Mouse (Mus musculus): ENCODE data around the gene Clasp2. TPM values are rescaled to one million over a fixed set of nuclear protein-coding genes. Genes with fewer than 3 reads are reported as not detected.
A peak's percentile ranks its signal among the peaks of the same experiment; 100 is the strongest.

Gene Clasp2
- polyA plus RNA-seq, 1 experiment from 2014 or later: 145 TPM

DNA sequence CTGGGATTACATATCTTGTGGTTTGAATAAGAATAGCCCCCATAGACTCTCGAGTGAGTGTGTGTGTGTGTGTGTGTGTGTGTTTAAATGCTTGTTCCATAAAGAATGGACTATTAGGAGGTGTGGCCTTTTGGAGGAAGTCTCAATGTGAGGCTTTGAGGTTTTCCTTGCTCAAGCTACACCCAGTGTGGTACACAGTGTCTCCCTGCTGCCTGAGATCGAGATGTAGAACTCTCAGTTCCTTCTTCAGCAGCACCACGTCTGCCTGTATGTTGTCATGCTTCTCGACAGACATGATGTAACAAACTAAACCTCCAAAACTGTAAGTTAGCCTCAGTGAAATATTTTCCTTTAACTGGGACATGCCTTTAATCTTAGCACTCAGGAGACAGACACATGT, 187.3 kb downstream of the Clasp2 start:
- H3K4me2 ChIP-seq (ENCODE audit: low read length): no peak overlapping the region
- H3K4me1 ChIP-seq (ENCODE audit: control insufficient read depth, insufficient read depth, low read length): peaks cover 20% of the 10 kb centered on the region
- WGBS: 91% methylated on average over 4 of the region's 4 CpGs
- ATAC-seq: no peak
- H3K4me3 ChIP-seq (ENCODE audit: low read depth, low read length): no peak overlapping the region
- no peak overlapping the region for H3K9ac ChIP-seq (ENCODE audit: low read depth, low read length)
- H3K9me3 ChIP-seq (replicated peaks; ENCODE audit: control insufficient read depth, low read length, poor library complexity, severe bottlenecking): no peaks in the 10 kb centered on the region
- H3K27ac ChIP-seq (ENCODE audit: low read length): no peak overlapping the region
- no peaks in the 10 kb centered on the region for H3K36me3 ChIP-seq (ENCODE audit: control insufficient read depth, insufficient read depth, low read length)
- no peaks in the 10 kb centered on the region for H3K27me3 ChIP-seq (ENCODE audit: control insufficient read depth, insufficient read depth, low read depth, low read length)

DNA sequence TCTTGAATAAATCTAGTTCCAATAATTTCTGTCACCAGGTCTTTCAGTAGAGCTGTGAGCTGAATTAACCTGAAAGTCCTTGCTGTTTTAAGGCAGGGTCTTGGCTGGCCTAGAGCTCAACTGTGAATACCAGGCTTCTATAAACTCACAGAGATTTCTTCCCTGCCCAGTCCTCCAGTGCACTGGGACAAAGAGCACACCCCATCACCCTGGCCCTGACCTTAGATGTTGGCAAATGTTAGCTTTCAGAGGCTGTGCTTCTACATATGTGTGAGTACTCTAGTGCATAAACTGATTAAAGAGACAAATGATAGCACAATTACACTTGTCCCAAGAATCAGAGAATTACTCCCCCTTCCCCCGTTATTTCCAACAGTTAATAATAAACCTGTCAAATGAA, 188.4 kb downstream of the Clasp2 start:
- peaks cover 24% of the 10 kb centered on the region for H3K4me1 ChIP-seq (ENCODE audit: control insufficient read depth, insufficient read depth, low read length)
- no peak for ATAC-seq
- WGBS: 77% methylated on average over 1 of the region's 1 CpGs
- H3K4me2 ChIP-seq (ENCODE audit: low read length): no peak overlapping the region; the same call in 1 of the 2 replicates
- no peaks in the 10 kb centered on the region for H3K36me3 ChIP-seq (ENCODE audit: control insufficient read depth, insufficient read depth, low read length)
- H3K9me3 ChIP-seq (replicated peaks; ENCODE audit: control insufficient read depth, low read length, poor library complexity, severe bottlenecking): no peaks in the 10 kb centered on the region
- no peak overlapping the region for H3K4me3 ChIP-seq (ENCODE audit: low read depth, low read length)
- no peaks in the 10 kb centered on the region for H3K27me3 ChIP-seq (ENCODE audit: control insufficient read depth, insufficient read depth, low read depth, low read length)
- no peak overlapping the region for H3K9ac ChIP-seq (ENCODE audit: low read depth, low read length)
- H3K27ac ChIP-seq (ENCODE audit: low read length): no peak overlapping the region

DNA sequence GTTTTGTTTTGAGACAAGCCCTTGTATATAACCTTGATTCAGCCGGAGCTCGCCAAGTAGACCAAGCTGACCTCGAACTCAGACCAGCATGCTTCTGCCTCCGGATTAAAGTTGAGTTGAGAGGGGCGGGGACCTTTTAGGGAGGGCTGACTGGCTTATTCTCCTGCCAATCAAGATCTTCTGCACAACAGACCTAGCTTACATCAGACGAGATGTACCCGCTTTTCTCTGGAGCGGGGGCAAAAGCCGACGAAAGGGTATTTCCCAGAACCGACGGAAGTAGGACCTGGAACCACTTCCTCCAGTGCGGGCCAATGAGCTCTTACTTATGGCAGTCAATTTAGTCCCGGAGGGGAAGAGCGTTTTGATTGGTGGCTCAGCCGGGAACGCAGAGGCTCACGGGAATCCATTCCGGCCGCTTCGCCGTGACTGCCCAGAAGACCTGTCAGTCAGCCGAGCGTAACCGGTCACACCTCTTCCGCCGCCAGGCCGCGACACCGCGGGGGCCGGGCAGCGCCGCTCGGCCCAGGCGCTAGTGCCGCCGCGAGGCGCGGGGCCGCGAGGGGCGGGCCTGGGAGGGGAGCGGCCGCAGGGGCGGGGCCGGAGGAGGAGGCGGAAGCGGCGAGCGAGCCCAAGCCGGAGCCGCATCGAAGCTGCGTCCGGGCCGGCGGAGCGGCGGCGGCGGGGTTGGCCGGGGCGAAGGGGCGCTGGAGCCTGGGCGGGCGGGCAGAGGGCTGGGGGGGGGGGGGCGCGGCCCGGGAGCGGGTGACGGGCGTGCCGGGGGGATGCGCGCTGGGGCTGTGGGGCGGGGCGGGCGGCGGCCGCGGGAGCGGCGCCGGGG, 189.5 kb downstream of the Clasp2 start, which contains the start of gene Ubp1:
Gene Ubp1 (plus strand): TSS at position 401 of the 841 bp plus-strand sequence.
- WGBS: under 1% methylated on average over 37 of the region's 86 CpGs
- Histone ChIP-seq H3K27ac (ENCODE audit: low read length) (peak within 1 kb of the TSS; percentile 90), H3K4me2 (ENCODE audit: low read length) (peak within 1 kb of the TSS; percentile 97), H3K36me3 (ENCODE audit: control insufficient read depth, insufficient read depth, low read length) (no peaks in the 10 kb centered on the region), H3K9ac (ENCODE audit: low read depth, low read length) (peak within 1 kb of the TSS; percentile 93), H3K4me1 (ENCODE audit: control insufficient read depth, insufficient read depth, low read length) (peaks cover 26% of the 10 kb centered on the region), H3K4me3 (ENCODE audit: low read depth, low read length) (peak within 1 kb of the TSS; percentile 97), H3K27me3 (ENCODE audit: control insufficient read depth, insufficient read depth, low read depth, low read length) (no peaks in the 10 kb centered on the region), H3K9me3 (replicated peaks; ENCODE audit: control insufficient read depth, low read length, poor library complexity, severe bottlenecking) (no peaks in the 10 kb centered on the region)
- ATAC-seq: peak; percentile 97

DNA sequence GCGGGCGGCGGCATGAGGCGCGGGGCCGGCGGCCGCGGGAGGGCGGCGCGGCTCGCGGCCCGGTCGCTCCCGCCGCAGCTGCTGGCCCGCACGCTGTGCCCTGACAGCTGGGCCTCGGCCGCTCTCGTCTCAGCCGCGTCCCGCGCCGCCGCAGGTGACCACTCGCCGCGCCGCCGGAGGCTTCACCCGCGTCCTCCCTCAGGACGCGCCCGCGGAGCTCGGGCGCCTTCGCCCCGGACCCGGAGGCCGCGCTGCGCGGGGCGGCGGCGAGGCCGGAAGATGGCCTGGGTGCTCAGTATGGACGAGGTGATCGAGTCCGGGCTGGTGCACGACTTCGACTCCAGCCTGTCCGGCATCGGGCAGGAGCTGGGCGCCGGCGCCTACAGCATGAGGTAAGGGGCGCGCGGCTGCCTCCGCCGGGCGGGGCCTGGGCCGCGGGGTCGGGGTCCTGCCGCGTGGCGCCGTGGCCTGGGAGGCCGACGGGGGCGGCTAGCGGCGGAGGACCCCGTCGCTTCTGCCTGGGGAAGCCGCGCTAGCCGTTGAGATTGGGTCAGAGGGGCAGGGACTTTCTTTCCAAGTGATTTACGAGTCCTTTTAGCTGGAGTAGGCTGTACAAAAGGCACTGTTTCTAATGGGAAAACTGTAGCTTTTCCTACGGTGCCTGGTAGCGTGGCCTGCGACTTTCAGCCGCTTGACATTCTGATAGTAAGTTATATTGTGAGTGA, 190.3 kb downstream of the Clasp2 start:
- H3K4me1 ChIP-seq (ENCODE audit: control insufficient read depth, insufficient read depth, low read length): peaks cover 30% of the 10 kb centered on the region
- H3K36me3 ChIP-seq (ENCODE audit: control insufficient read depth, insufficient read depth, low read length): no peaks in the 10 kb centered on the region
- H3K4me3 ChIP-seq (ENCODE audit: low read depth, low read length): peak overlapping the region; percentile 97
- H3K4me2 ChIP-seq (ENCODE audit: low read length): peak overlapping the region; percentile 97
- H3K9me3 ChIP-seq (replicated peaks; ENCODE audit: control insufficient read depth, low read length, poor library complexity, severe bottlenecking): no peaks in the 10 kb centered on the region
- ATAC-seq: peak; percentile 13; the same call in 1 of the 2 replicates
- under 1% methylated on average over 66 of the region's 91 CpGs for WGBS
- peak overlapping the region; percentile 93 for H3K9ac ChIP-seq (ENCODE audit: low read depth, low read length)
- H3K27me3 ChIP-seq (ENCODE audit: control insufficient read depth, insufficient read depth, low read depth, low read length): no peaks in the 10 kb centered on the region
- H3K27ac ChIP-seq (ENCODE audit: low read length): peak overlapping the region; percentile 90

DNA sequence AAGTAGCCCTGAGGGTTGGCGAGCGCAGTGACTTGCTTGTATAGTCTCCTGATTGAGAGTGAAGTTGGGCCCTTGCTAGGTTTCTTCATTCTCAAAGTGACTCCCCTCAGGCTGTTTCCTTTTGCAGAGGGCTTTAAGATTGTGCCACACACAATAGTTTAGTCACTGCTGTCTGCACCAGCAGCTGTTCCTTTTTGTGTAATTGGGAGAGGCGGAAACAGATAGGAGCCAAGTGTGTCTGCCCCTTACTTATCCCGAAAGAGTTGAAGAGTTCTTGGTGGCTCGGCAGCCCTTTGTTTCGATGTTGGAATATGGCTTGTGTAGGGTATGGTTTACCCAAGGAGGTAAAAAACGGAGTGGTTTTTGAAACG, 190.8 kb downstream of the Clasp2 start:
- Histone ChIP-seq H3K27me3 (ENCODE audit: control insufficient read depth, insufficient read depth, low read depth, low read length) (no peaks in the 10 kb centered on the region), H3K9ac (ENCODE audit: low read depth, low read length) (peak overlapping the region; percentile 93), H3K36me3 (ENCODE audit: control insufficient read depth, insufficient read depth, low read length) (no peaks in the 10 kb centered on the region), H3K4me1 (ENCODE audit: control insufficient read depth, insufficient read depth, low read length) (peaks cover 30% of the 10 kb centered on the region), H3K27ac (ENCODE audit: low read length) (peak overlapping the region; percentile 90), H3K9me3 (replicated peaks; ENCODE audit: control insufficient read depth, low read length, poor library complexity, severe bottlenecking) (no peaks in the 10 kb centered on the region), H3K4me3 (ENCODE audit: low read depth, low read length) (peak overlapping the region; percentile 97), H3K4me2 (ENCODE audit: low read length) (peak overlapping the region; percentile 97)
- no peak for ATAC-seq
- 1% methylated on average over 8 of the region's 8 CpGs for WGBS

DNA sequence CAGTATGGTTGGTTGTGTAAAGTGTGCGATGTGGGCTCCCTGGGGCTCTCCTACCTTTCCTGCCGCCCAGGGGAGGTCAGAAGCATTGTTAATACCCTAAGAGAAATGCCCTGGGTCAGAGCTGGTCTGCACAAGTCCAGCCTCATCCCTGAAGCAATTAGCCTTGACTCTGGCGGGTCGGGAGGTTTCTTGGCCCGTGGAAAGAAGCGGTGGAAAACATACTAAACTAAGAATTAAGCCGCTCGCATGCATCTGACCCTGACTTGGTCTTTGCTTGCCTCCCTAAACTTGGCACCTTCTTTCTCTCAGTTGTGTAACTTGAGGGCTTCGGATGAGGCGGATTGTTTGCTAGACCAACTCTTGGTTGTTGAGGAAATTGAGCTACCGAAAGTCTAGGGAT, 191.2 kb downstream of the Clasp2 start:
- no peaks in the 10 kb centered on the region for H3K36me3 ChIP-seq (ENCODE audit: control insufficient read depth, insufficient read depth, low read length)
- no peaks in the 10 kb centered on the region for H3K27me3 ChIP-seq (ENCODE audit: control insufficient read depth, insufficient read depth, low read depth, low read length)
- peak overlapping the region; percentile 97 for H3K4me3 ChIP-seq (ENCODE audit: low read depth, low read length)
- no peak for ATAC-seq
- peak overlapping the region; percentile 93 for H3K9ac ChIP-seq (ENCODE audit: low read depth, low read length)
- H3K4me2 ChIP-seq (ENCODE audit: low read length): peak overlapping the region; percentile 97
- 20% methylated on average over 11 of the region's 11 CpGs for WGBS
- no peak overlapping the region for H3K27ac ChIP-seq (ENCODE audit: low read length)
- H3K9me3 ChIP-seq (replicated peaks; ENCODE audit: control insufficient read depth, low read length, poor library complexity, severe bottlenecking): no peaks in the 10 kb centered on the region
- peaks cover 30% of the 10 kb centered on the region for H3K4me1 ChIP-seq (ENCODE audit: control insufficient read depth, insufficient read depth, low read length)

DNA sequence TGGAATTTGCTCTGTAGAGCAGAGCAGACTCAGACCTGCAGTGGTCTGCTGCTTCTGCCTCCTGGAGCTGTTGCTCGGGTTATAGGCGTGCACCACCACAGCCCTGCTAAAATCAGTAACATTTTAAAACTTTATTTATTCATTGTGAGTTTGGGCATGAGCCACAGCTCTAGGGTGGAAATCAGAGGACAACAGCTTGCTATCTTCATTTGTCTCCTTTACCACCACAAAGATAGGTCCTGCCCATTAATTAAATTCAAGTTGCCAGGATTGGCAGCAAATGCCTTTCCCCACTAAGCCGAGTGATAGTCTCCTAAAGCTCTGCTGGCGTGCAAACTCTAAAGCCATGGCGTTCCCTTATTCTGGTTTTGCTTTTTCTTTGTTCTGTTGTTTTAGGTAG, 194.4 kb downstream of the Clasp2 start:
- 69% methylated on average over 5 of the region's 5 CpGs for WGBS

DNA sequence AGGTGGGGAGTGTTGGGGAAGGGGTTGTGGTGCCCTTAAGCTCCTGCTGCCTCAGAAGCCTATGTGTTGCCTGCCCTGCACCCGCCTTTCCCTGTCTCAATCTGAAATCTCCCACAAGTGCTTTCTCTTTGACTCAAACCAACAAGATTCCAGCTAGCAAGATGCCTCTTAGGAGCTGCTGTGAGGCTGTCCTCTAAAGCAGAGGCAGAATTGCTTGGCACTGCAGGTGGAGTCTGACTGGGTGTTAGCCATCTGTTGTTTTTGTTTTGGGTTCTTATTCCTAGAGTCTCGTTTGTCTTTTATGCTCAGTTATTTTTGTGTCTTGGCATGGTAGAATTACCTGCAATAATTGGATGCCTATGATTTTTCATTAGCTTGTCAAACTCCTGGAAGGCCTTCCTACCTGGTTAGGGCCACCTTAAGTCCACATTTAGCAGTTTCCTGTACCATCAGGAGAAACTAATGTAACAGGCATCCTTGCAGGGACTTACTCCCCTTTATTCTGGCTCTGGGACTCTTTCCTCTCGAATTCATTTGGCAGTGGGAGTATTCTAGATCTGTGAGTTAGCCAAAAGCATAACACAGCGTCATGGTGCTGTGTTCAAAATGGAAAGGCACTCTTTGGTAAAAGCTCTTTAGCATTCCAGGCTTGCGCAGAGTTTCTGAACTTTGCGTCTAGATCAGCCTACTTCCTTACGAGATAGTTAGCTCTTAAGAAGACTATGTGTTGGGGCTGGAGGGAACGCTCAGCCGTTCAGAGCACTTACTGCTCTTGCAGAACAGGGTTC, 198.0 kb downstream of the Clasp2 start:
- WGBS: 77% methylated on average over 9 of the region's 9 CpGs
- H3K4me1 ChIP-seq (ENCODE audit: control insufficient read depth, insufficient read depth, low read length): peaks cover 6% of the 10 kb centered on the region
- H3K36me3 ChIP-seq (ENCODE audit: control insufficient read depth, insufficient read depth, low read length): no peaks in the 10 kb centered on the region
- no peak for ATAC-seq
- no peak overlapping the region for H3K4me2 ChIP-seq (ENCODE audit: low read length)
- no peak overlapping the region for H3K9ac ChIP-seq (ENCODE audit: low read depth, low read length)
- H3K27ac ChIP-seq (ENCODE audit: low read length): no peak overlapping the region
- H3K27me3 ChIP-seq (ENCODE audit: control insufficient read depth, insufficient read depth, low read depth, low read length): no peaks in the 10 kb centered on the region
- H3K9me3 ChIP-seq (replicated peaks; ENCODE audit: control insufficient read depth, low read length, poor library complexity, severe bottlenecking): no peaks in the 10 kb centered on the region
- H3K4me3 ChIP-seq (ENCODE audit: low read depth, low read length): no peak overlapping the region

More for the DNA sequence above, 194.4 kb downstream of the Clasp2 start:
- no peaks in the 10 kb centered on the region for H3K9me3 ChIP-seq (replicated peaks; ENCODE audit: control insufficient read depth, low read length, poor library complexity, severe bottlenecking)
- H3K27me3 ChIP-seq (ENCODE audit: control insufficient read depth, insufficient read depth, low read depth, low read length): no peaks in the 10 kb centered on the region
- no peaks in the 10 kb centered on the region for H3K36me3 ChIP-seq (ENCODE audit: control insufficient read depth, insufficient read depth, low read length)
- no peak overlapping the region for H3K4me2 ChIP-seq (ENCODE audit: low read length)
- H3K9ac ChIP-seq (ENCODE audit: low read depth, low read length): no peak overlapping the region
- H3K4me3 ChIP-seq (ENCODE audit: low read depth, low read length): no peak overlapping the region
- H3K4me1 ChIP-seq (ENCODE audit: control insufficient read depth, insufficient read depth, low read length): peaks cover 27% of the 10 kb centered on the region
- no peak overlapping the region for H3K27ac ChIP-seq (ENCODE audit: low read length)
- ATAC-seq: no peak
